Mouse (Mus musculus) subcutaneous adipose tissue, adult 2 months (tissue): Measurements from ENCODE around the gene Zc3h12b. TPM values are rescaled to one million over a fixed set of nuclear protein-coding genes. Genes with fewer than 3 reads are reported as not detected.

Source experiments
- polyA plus RNA-seq: library from polyadenylated mRNA; depleted of rRNA; stranded (reverse); fragments of >200 nt; gene quantifications from 2 replicates; pipeline ENCODE4 v1.2.3, GENCODE M21; 2012; ENCODE audit warnings: low replicate concordance; rRNA removed

The Zc3h12b gene
- polyA plus RNA-seq, result 0.32 and 2.8 TPM in 2 replicates

DNA sequence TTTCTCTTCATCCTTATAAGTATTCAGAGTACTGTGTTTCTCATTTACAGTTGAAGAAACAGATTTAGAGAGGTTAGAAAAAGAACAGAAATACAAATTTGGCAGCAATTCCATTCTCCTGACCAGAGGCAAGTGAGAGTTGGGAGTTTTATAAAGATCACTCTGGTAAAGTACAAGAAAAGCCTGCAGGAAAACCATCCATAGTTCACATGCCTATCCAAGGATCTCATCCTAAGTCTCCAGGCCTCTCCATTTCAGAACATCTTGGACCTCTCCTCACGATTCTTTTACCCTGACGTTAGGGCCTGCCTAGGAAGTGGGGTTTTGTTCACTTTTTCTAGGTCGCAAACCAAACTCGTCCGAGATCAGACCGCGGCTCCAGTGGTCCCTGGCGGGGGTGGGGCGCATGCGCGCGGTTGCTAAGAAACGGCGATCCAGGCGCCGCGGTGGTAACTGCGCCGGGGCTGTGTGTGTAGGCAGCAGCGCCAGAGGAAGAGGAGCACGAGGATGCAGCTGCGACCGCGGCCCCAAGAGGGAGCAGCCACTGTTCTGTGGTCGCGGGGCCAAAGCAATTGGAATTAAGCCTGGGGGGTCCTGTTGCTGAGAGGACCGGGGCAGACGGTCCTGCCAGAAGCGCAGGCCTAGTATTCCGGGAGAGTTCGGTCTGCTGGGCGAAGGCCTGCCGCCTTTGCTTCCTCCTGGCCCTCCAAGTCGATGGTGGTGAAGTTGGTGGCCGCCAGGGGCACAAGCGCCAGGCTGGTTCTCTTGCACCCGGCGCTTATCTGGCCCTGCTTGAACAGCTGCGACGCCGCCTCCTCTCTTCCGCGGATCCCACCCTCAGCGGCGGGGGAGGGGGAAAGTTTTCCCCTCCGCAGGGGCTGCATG lies at the start of gene Zc3h12b:
Gene Zc3h12b (plus strand): TSS at position 452 of the 885 bp plus-strand sequence.

DNA sequence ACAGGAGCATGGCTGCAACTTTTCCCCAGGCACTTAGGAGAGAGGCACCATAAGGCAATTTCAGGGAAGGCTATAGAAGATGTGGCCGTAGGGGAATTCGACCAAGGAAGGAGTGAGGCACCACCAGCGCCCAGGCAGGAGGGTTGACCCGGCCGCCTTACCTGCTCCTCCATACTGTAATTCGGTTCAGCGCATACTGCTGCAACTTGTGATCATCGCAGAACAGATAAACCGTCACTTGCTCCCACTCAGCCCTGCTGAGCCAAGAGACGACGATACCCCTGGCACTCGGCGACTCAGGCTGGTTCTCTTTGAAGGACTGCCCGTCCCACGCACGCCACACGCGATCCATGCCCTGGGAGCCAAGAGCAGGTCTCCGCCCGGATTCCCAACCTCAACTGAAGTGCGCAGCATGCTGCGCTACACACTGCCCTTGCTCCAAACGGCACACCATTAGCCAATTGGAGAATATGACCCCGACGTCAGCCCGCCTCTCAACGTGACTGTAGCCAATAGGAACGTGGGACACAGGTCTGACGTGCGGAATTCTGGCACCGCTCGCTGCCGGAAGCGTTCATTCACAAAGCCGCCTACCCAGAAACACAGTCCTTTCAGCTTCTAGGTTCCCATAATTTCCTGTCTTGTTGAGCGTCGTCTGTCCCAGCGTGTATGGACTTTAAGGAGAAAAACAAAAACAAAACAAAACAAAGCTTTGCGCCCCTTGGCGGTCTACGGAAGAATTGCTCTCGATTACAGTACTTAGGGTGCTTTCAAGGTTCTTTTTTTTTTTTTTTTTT lies 245.2 kb downstream of the Zc3h12b start, which contains the start of gene Las1l:
Gene Las1l (minus strand): TSS at position 466 of the 797 bp plus-strand sequence.

Other genes starting within 250 kb of the Zc3h12b start
- gene Asb12, start 153.7 kb upstream of the Zc3h12b start, polyA plus RNA-seq, result 2.6 and 6.2 TPM in 2 replicates
- not detected in 2 replicates for gene Pfn5, start 153.6 kb upstream of the Zc3h12b start, polyA plus RNA-seq
- 2.0 and 5.1 TPM in 2 replicates for gene Zc4h2, start 53.2 kb upstream of the Zc3h12b start, polyA plus RNA-seq
- 11.1 and 22.1 TPM in 2 replicates for gene Las1l, start 245.3 kb downstream of the Zc3h12b start, polyA plus RNA-seq